Mouse (Mus musculus): ENCODE results near the gene Abcc2.

- no peak for TF ChIP-seq CTCF (IDR thresholded peaks at IDR 0.05; ENCODE audit: low read depth)
- no peak for TF ChIP-seq EP300 (IDR thresholded peaks at IDR 0.05; ENCODE audit: low read depth)
These were observed 27.8 kb upstream of the Abcc2 start for GRCm38 (mm10) chr19:43754237-43754636.

Data from liver, postnatal 0 days (tissue).